Mouse (Mus musculus): ENCODE data around the gene Camta1. TPM values are rescaled to one million over a fixed set of nuclear protein-coding genes. Genes with fewer than 3 reads are reported as not detected.

Gene Camta1
- polyA plus RNA-seq, 1 experiment from 2014 or later, result 25.3 TPM

DNA sequence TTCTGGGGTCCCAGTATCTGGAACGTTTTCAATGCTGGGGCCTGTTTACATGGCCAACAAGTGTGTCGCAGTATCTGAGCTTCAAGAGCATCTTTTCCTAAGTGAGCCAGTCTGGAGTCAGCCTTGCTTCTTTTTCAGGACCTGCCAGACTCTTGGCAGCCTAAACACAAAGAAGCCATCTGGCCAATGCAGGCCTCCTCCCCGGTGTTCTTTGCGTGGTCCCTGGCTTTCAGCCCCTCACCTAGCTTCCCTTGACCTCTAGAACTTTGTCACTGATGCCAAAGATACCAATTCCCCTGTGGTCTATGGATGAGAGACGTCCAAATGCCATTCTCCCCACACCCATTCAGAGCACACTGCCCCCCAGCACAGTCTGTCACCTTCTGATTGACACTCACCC is 289.0 kb downstream of the Camta1 start:
- H3K9ac ChIP-seq (ENCODE audit: low read depth, low read length), result no peak overlapping the region
- no peaks in the 10 kb centered on the region for H3K27me3 ChIP-seq (ENCODE audit: control insufficient read depth, insufficient read depth, low read depth, low read length)
- no peak overlapping the region for H3K4me2 ChIP-seq (ENCODE audit: low read depth, low read length)
- H3K27ac ChIP-seq (ENCODE audit: low read length), result no peak overlapping the region
- no peak for ATAC-seq (ENCODE audit: low read depth)
- 59% methylated on average over 5 of the region's 5 CpGs for WGBS (ENCODE audit: insufficient replicate concordance)
- H3K4me3 ChIP-seq (ENCODE audit: low read depth, low read length), result no peak overlapping the region
- H3K36me3 ChIP-seq (ENCODE audit: control insufficient read depth, insufficient read depth), result no peaks in the 10 kb centered on the region
- no peaks in the 10 kb centered on the region for H3K4me1 ChIP-seq (ENCODE audit: control insufficient read depth, low read depth, low read length)
- no peaks in the 10 kb centered on the region for H3K9me3 ChIP-seq (replicated peaks; ENCODE audit: control insufficient read depth, low read length)

DNA sequence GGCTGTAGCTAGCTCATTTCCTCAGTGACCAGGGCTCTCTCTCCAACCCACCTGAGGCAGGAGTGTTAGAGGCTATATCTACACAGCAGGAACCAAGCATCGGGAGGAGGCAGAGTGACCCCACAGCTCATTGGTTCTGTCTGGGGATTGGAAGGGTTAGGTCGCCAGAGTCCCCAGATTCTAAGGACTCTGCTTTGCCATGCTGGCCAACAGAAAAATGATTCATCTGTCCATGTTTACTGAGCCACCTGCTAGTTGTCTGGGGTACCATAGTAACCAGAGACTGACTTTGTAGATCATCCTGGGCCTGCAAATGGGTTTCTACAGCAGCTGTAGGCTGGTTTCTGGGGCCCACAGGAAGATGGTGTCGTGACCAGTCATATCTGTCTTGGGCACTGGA is 292.1 kb downstream of the Camta1 start:
- H3K9me3 ChIP-seq (replicated peaks; ENCODE audit: control insufficient read depth, low read length), result no peaks in the 10 kb centered on the region
- H3K9ac ChIP-seq (ENCODE audit: low read depth, low read length), result no peak overlapping the region
- no peaks in the 10 kb centered on the region for H3K27me3 ChIP-seq (ENCODE audit: control insufficient read depth, insufficient read depth, low read depth, low read length)
- H3K4me2 ChIP-seq (ENCODE audit: low read depth, low read length), result no peak overlapping the region
- no peaks in the 10 kb centered on the region for H3K36me3 ChIP-seq (ENCODE audit: control insufficient read depth, insufficient read depth)
- no peak for ATAC-seq (ENCODE audit: low read depth)
- H3K4me3 ChIP-seq (ENCODE audit: low read depth, low read length), result no peak overlapping the region
- 47% methylated on average over 3 of the region's 3 CpGs for WGBS (ENCODE audit: insufficient replicate concordance)
- H3K27ac ChIP-seq (ENCODE audit: low read length), result no peak overlapping the region
- H3K4me1 ChIP-seq (ENCODE audit: control insufficient read depth, low read depth, low read length), result no peaks in the 10 kb centered on the region

DNA sequence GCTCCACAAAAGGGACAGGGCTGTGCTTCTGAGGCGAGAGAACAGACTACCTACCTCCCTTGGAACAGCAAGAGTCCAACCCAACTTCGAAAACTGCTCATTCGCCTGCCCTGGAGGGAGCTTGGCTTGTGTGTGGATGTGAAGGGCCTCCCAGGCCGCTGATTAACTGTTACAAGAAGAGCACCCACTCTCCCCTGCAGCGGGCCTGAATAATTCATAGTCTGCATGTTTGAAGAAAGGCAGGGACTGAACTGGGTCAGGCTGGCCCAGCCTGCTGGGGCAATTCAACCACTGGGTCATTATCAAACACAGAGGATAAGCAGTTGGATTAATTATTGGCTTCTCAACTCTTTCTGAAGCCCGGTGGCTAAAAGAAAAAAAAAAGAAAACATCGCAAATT is 292.8 kb downstream of the Camta1 start:
- H3K27me3 ChIP-seq (ENCODE audit: control insufficient read depth, insufficient read depth, low read depth, low read length), result no peaks in the 10 kb centered on the region
- 53% methylated on average over 7 of the region's 7 CpGs for WGBS (ENCODE audit: insufficient replicate concordance)

DNA sequence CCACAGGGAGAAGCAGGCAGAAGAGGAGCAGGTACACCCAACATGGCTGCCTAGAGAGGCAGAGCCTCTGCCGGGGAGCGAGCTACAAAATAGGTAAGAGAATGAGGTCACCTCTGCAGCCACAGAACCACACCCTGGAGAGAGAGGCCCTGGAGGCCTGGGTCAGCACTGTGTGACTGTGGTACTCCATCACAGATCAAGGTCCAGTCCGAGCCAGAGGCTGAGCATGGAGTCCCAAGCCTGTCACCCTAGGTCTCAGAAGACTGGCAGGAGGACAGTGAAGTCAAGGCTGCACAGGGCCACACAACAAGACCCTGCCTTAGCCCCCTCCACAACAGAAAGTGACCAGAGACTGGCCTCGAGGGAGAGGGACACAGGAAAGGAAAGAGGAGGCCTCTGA is 294.6 kb downstream of the Camta1 start:
- WGBS (ENCODE audit: insufficient replicate concordance), result 41% methylated on average over 4 of the region's 4 CpGs

More for the DNA sequence above, 292.8 kb downstream of the Camta1 start:
- Histone ChIP-seq H3K4me2 (ENCODE audit: low read depth, low read length) (no peak overlapping the region), H3K27ac (ENCODE audit: low read length) (no peak overlapping the region), H3K9me3 (replicated peaks; ENCODE audit: control insufficient read depth, low read length) (no peaks in the 10 kb centered on the region), H3K9ac (ENCODE audit: low read depth, low read length) (no peak overlapping the region), H3K4me3 (ENCODE audit: low read depth, low read length) (no peak overlapping the region), H3K36me3 (ENCODE audit: control insufficient read depth, insufficient read depth) (no peaks in the 10 kb centered on the region), H3K4me1 (ENCODE audit: control insufficient read depth, low read depth, low read length) (no peaks in the 10 kb centered on the region)
- no peak for ATAC-seq (ENCODE audit: low read depth)

DNA sequence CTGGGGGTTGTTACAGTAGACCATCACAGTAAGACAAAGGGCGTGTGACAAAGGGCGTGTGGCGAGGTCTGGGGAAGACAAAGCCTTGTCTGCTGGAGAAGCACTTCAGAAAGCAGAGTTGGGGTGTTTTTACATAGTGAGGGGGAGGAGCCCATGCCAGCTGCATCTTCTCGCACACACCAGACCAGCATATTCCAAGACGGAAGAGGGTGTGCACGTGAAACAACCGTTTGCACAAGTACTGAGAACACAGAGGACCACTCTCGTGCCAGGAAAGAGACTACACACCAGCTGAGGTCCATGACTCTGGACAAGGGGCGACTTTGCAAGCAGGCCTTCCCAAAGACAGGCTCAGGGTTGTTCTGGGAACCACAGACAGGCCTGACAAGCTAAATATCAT is 306.2 kb downstream of the Camta1 start:
- Histone ChIP-seq H3K27me3 (ENCODE audit: control insufficient read depth, insufficient read depth, low read depth, low read length) (no peaks in the 10 kb centered on the region), H3K4me3 (ENCODE audit: low read depth, low read length) (no peak overlapping the region), H3K36me3 (ENCODE audit: control insufficient read depth, insufficient read depth) (no peaks in the 10 kb centered on the region), H3K4me1 (ENCODE audit: control insufficient read depth, low read depth, low read length) (no peaks in the 10 kb centered on the region), H3K9me3 (replicated peaks; ENCODE audit: control insufficient read depth, low read length) (no peaks in the 10 kb centered on the region), H3K9ac (ENCODE audit: low read depth, low read length) (no peak overlapping the region), H3K27ac (ENCODE audit: low read length) (no peak overlapping the region), H3K4me2 (ENCODE audit: low read depth, low read length) (no peak overlapping the region)
- WGBS (ENCODE audit: insufficient replicate concordance), result 61% methylated on average over 9 of the region's 9 CpGs
- ATAC-seq (ENCODE audit: low read depth), result no peak

More for the DNA sequence above, 294.6 kb downstream of the Camta1 start:
- H3K27me3 ChIP-seq (ENCODE audit: control insufficient read depth, insufficient read depth, low read depth, low read length), result no peaks in the 10 kb centered on the region
- H3K36me3 ChIP-seq (ENCODE audit: control insufficient read depth, insufficient read depth), result no peaks in the 10 kb centered on the region
- no peak overlapping the region for H3K4me2 ChIP-seq (ENCODE audit: low read depth, low read length)
- H3K4me1 ChIP-seq (ENCODE audit: control insufficient read depth, low read depth, low read length), result no peaks in the 10 kb centered on the region
- no peak for ATAC-seq (ENCODE audit: low read depth)
- no peak overlapping the region for H3K27ac ChIP-seq (ENCODE audit: low read length)
- no peak overlapping the region for H3K9ac ChIP-seq (ENCODE audit: low read depth, low read length)
- H3K9me3 ChIP-seq (replicated peaks; ENCODE audit: control insufficient read depth, low read length), result no peaks in the 10 kb centered on the region
- no peak overlapping the region for H3K4me3 ChIP-seq (ENCODE audit: low read depth, low read length)

DNA sequence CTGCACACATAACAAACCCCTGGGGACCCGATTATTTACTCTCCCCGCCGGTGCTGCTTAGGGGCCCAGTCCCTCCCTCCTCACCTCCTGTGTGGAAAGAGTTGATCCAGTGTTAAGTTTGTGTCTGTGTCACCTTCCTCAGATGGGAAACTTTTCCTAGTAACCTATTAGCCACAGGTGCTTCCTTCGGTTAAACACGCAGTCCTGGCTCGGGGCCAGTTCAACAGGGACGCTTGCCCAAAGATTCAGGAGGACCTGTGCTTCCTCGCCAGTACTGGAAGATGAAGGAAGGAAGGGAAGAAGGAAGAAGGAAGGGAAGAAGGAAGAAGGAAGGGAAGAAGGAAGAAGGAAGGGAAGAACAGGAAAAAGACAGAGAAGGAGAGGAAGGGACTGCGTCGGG is 312.2 kb downstream of the Camta1 start:
- Histone ChIP-seq H3K27me3 (ENCODE audit: control insufficient read depth, insufficient read depth, low read depth, low read length) (no peaks in the 10 kb centered on the region), H3K27ac (ENCODE audit: low read length) (no peak overlapping the region), H3K36me3 (ENCODE audit: control insufficient read depth, insufficient read depth) (no peaks in the 10 kb centered on the region), H3K4me2 (ENCODE audit: low read depth, low read length) (no peak overlapping the region), H3K9ac (ENCODE audit: low read depth, low read length) (no peak overlapping the region), H3K9me3 (replicated peaks; ENCODE audit: control insufficient read depth, low read length) (no peaks in the 10 kb centered on the region), H3K4me1 (ENCODE audit: control insufficient read depth, low read depth, low read length) (no peaks in the 10 kb centered on the region), H3K4me3 (ENCODE audit: low read depth, low read length) (no peak overlapping the region)
- ATAC-seq (ENCODE audit: low read depth), result no peak
- 56% methylated on average over 10 of the region's 10 CpGs for WGBS (ENCODE audit: insufficient replicate concordance)

DNA sequence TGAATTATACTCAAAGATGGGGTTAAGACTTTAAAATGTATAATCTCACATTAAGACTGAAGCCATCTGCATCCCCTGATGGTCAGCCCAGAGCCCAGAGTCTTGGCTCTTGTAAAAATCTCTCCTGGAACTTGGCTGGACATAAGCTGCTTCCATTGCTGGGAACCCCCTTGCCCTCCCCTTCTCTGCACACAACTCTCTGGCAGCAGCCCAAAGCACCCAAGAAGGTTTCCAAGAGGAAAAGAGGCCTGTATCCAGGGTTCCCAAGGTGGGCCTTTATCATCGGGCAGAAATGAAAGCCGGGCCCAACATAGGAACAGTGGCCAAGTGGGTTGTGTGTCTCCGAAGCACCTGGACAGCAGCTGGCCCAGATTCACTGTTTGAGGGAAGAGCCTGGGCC is 316.2 kb downstream of the Camta1 start:
- 68% methylated on average over 3 of the region's 3 CpGs for WGBS (ENCODE audit: insufficient replicate concordance)
- H3K27me3 ChIP-seq (ENCODE audit: control insufficient read depth, insufficient read depth, low read depth, low read length), result no peaks in the 10 kb centered on the region
- H3K9me3 ChIP-seq (replicated peaks; ENCODE audit: control insufficient read depth, low read length), result no peaks in the 10 kb centered on the region
- H3K4me1 ChIP-seq (ENCODE audit: control insufficient read depth, low read depth, low read length), result no peaks in the 10 kb centered on the region
- ATAC-seq (ENCODE audit: low read depth), result no peak
- no peak overlapping the region for H3K27ac ChIP-seq (ENCODE audit: low read length)
- H3K9ac ChIP-seq (ENCODE audit: low read depth, low read length), result no peak overlapping the region
- H3K4me3 ChIP-seq (ENCODE audit: low read depth, low read length), result no peak overlapping the region
- H3K36me3 ChIP-seq (ENCODE audit: control insufficient read depth, insufficient read depth), result no peaks in the 10 kb centered on the region
- no peak overlapping the region for H3K4me2 ChIP-seq (ENCODE audit: low read depth, low read length)

DNA sequence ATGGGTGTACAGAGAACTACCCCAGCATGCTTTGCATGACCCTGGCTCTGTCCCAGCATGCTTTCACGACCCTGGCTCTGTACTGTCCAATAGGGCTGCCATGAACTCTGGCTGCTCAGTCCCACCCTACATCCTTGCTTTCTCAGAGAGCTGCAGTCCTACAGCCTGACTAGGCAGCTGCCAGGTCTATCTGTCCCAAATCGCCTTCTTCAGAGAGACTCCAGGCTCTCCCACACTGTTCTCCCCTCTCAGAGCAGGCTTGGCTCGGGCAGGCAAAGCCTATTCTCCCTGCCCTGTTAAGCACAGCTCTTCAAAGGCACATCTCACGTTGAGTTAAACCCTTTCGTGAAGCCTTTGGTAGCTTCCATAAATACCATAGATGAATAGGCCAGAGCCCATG is 317.5 kb downstream of the Camta1 start:
- no peaks in the 10 kb centered on the region for H3K27me3 ChIP-seq (ENCODE audit: control insufficient read depth, insufficient read depth, low read depth, low read length)
- no peak overlapping the region for H3K4me2 ChIP-seq (ENCODE audit: low read depth, low read length)
- no peaks in the 10 kb centered on the region for H3K4me1 ChIP-seq (ENCODE audit: control insufficient read depth, low read depth, low read length)
- no peaks in the 10 kb centered on the region for H3K9me3 ChIP-seq (replicated peaks; ENCODE audit: control insufficient read depth, low read length)
- WGBS (ENCODE audit: insufficient replicate concordance), result 35% methylated on average over 5 of the region's 5 CpGs
- no peaks in the 10 kb centered on the region for H3K36me3 ChIP-seq (ENCODE audit: control insufficient read depth, insufficient read depth)
- no peak overlapping the region for H3K9ac ChIP-seq (ENCODE audit: low read depth, low read length)
- no peak for ATAC-seq (ENCODE audit: low read depth)
- no peak overlapping the region for H3K4me3 ChIP-seq (ENCODE audit: low read depth, low read length)
- no peak overlapping the region for H3K27ac ChIP-seq (ENCODE audit: low read length)

DNA sequence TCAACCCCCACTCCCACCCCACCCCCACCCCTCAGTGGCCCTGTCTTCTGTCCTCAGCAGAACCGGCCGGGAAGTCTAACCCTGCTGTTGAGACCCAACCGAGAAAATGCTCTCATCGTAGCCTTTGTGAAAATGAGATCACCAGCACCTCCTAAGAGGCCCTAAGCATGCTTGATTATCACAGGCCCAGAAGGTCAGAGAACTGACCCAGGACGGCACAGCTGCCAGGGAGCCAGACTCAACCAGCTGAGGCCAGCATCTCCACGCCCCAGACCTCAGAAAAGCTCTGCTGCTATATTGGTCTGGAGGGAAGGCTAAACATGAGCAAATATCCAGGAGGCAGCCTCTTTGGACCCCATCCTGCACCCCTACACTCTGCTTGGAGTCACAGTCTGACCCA is 321.1 kb downstream of the Camta1 start:
- ATAC-seq (ENCODE audit: low read depth), result no peak

DNA sequence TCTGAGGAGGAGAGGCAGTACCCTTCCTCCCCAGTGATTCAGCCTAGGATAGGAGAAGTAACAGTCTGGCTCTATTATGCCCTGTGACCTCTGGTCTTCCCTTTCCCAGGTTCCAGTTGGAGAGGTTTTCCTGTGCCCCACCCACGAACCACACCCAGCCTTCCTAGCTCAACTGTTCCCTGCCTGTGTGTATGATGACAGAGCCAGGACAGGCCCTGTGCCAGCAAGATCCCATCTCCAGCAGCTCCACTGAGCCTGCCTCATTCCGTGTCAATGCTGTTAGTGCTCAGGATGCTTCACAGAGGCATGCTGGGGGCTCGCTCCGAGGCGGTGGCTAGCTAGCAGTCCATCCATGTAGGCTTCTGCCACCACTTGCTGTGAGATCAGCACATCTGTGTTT is 321.8 kb downstream of the Camta1 start:
- H3K4me3 ChIP-seq (ENCODE audit: low read depth, low read length), result no peak overlapping the region
- no peak overlapping the region for H3K4me2 ChIP-seq (ENCODE audit: low read depth, low read length)
- 68% methylated on average over 5 of the region's 5 CpGs for WGBS (ENCODE audit: insufficient replicate concordance)
- H3K4me1 ChIP-seq (ENCODE audit: control insufficient read depth, low read depth, low read length), result no peaks in the 10 kb centered on the region
- ATAC-seq (ENCODE audit: low read depth), result no peak
- H3K36me3 ChIP-seq (ENCODE audit: control insufficient read depth, insufficient read depth), result no peaks in the 10 kb centered on the region
- no peaks in the 10 kb centered on the region for H3K27me3 ChIP-seq (ENCODE audit: control insufficient read depth, insufficient read depth, low read depth, low read length)
- no peak overlapping the region for H3K9ac ChIP-seq (ENCODE audit: low read depth, low read length)
- no peaks in the 10 kb centered on the region for H3K9me3 ChIP-seq (replicated peaks; ENCODE audit: control insufficient read depth, low read length)
- H3K27ac ChIP-seq (ENCODE audit: low read length), result no peak overlapping the region

More for the DNA sequence above, 321.1 kb downstream of the Camta1 start:
- H3K4me2 ChIP-seq (ENCODE audit: low read depth, low read length), result no peak overlapping the region
- no peaks in the 10 kb centered on the region for H3K36me3 ChIP-seq (ENCODE audit: control insufficient read depth, insufficient read depth)
- H3K27me3 ChIP-seq (ENCODE audit: control insufficient read depth, insufficient read depth, low read depth, low read length), result no peaks in the 10 kb centered on the region
- H3K9ac ChIP-seq (ENCODE audit: low read depth, low read length), result no peak overlapping the region
- no peaks in the 10 kb centered on the region for H3K9me3 ChIP-seq (replicated peaks; ENCODE audit: control insufficient read depth, low read length)
- no peak overlapping the region for H3K27ac ChIP-seq (ENCODE audit: low read length)
- no peak overlapping the region for H3K4me3 ChIP-seq (ENCODE audit: low read depth, low read length)
- H3K4me1 ChIP-seq (ENCODE audit: control insufficient read depth, low read depth, low read length), result no peaks in the 10 kb centered on the region
- WGBS (ENCODE audit: insufficient replicate concordance), result 63% methylated on average over 6 of the region's 6 CpGs

Data from liver, embryonic 16.5 days (tissue).